Mouse (Mus musculus): ENCODE results near the gene Gm3147.
"Not testable (repeated sequence)": the region's sequence is repeated elsewhere in the genome, so short reads cannot be mapped to it uniquely, and the experiment has no call there.

Gm3147 gene

DNA sequence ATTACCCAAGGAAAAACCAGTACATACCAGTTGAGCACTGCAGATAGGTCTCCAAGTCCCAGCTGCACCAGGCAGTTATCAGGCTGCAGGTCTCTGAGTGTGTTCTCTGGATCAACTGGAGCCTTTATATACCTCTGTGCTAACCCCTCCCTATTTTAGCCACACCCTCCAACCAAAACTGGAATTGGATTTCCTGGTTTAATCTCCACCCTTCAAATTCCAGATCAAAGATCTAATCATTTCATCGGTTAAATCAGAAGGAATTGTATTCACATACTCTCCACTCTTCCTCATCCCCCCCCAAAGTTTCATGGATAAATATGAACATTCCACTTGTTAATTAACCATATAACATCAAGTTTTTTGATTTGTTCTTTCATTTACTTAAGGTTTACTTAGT, at the start of gene Gm3147:
TSS of gene Gm3147 (minus strand) at position 101 of the 400 bp plus-strand sequence.
- DNase-seq (ENCODE audit: low spot score in 2 of 2), result not testable (repeated sequence)

- not testable (repeated sequence) for DNase-seq (ENCODE audit: low spot score in 2 of 2)
Observed at GRCm38 (mm10) chr5:94648082-94648481, 31.9 kb upstream of the Gm3147 start, which contains the start of gene Gm6205. TSS of gene Gm6205 (plus strand) at chr5:94648382.

- not testable (repeated sequence) for DNase-seq (ENCODE audit: low spot score in 2 of 2)
Observed at GRCm38 (mm10) chr5:94623679-94624078, 7.5 kb upstream of the Gm3147 start, which contains the start of gene Gm6509. TSS of gene Gm6509 (plus strand) at chr5:94623979.

All from natural killer cell, adult 2 months (primary cell).